Mouse (Mus musculus) spleen, postnatal 14 days (tissue): ENCODE results near the gene Rapsn.

ENCODE experiments used
- DNase-seq, 2 experiments: peaks; one replicate each; pipeline ENCODE4 v3.0.0; 2021 to 2022; ENCODE audit warnings: low spot score in 2 of 2

The Rapsn gene

GRCm38 (mm10) chr2:91080784-91081513 lies 45.5 kb downstream of the Rapsn start:
- no peak for DNase-seq

GRCm38 (mm10) chr2:91081775-91082695 lies 46.6 kb downstream of the Rapsn start, which contains the start of gene Spi1:
Gene Spi1 (plus strand): TSS chr2:91082390.
- DNase-seq = no peak

GRCm38 (mm10) chr2:91082844-91083243 lies 47.4 kb downstream of the Rapsn start:
- peak; percentile 56 to 60 for DNase-seq

GRCm38 (mm10) chr2:91083366-91083940 lies 48.0 kb downstream of the Rapsn start:
- no peak for DNase-seq

- no peak for DNase-seq
Measured at GRCm38 (mm10) chr2:91084179-91084820, 48.9 kb downstream of the Rapsn start.

- no peak for DNase-seq
Measured at GRCm38 (mm10) chr2:91085494-91086391, 50.3 kb downstream of the Rapsn start.

- DNase-seq = no peak
Measured at GRCm38 (mm10) chr2:91086392-91087237, 51.2 kb downstream of the Rapsn start.

- DNase-seq = no peak
Measured at GRCm38 (mm10) chr2:91087453-91087852, 52.0 kb downstream of the Rapsn start.

- no peak for DNase-seq
Measured at GRCm38 (mm10) chr2:91088987-91089386, 53.6 kb downstream of the Rapsn start.

- no peak for DNase-seq
Measured at GRCm38 (mm10) chr2:91090208-91090607, 54.8 kb downstream of the Rapsn start.

- DNase-seq = no peak
Measured at GRCm38 (mm10) chr2:91090827-91091226, 55.4 kb downstream of the Rapsn start.
